Mouse (Mus musculus) frontal cortex, postnatal 14 days (tissue): Measurements from ENCODE around the gene Ppp1r37.
"Not testable (repeated sequence)": the region's sequence is repeated elsewhere in the genome, so short reads cannot be mapped to it uniquely, and the experiment has no call there.

Experiments
- DNase-seq, 2 experiments: peaks; one replicate each; pipeline ENCODE4 v3.0.0; 2022; ENCODE audit warnings: low spot score in 2 of 2

Ppp1r37 gene

DNA sequence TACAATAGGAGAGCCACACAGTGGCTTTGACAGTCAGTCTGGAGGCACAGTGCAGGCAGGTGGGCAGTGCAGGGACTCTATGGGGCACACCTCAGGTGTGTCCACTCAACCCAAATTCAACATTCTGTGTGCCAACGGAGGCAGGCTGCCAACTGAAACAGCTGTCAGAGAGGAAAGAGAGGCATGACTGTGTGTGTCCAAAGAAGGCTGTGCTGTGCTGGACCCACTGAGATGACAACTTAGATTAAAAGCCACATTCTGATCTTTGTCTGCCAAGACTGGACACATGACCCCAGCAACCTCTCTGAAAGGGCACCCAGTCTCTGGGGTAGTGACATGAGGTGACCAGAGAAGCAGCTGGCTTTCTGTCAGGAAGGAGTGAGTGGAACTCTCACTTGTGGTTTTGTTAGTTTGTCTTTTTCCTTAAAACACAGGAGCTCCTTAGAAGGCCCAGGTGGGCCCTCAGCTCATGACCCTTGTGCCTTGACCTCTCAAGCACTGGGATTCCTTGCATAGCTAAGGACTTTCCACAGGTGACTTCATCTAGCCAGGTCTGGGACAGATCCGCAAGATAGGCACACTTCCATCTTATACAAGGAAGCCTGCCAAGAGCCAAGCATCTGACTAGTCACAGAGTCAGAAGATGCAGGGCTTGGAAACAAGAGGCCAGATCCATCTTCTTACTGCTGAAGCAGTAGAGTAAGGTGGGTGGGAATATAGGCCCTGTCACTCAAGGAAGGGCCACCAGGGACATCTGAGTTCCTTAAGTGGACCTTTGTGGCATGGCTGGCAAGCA is 21.9 kb downstream of the Ppp1r37 start:
- no peak for DNase-seq

DNA sequence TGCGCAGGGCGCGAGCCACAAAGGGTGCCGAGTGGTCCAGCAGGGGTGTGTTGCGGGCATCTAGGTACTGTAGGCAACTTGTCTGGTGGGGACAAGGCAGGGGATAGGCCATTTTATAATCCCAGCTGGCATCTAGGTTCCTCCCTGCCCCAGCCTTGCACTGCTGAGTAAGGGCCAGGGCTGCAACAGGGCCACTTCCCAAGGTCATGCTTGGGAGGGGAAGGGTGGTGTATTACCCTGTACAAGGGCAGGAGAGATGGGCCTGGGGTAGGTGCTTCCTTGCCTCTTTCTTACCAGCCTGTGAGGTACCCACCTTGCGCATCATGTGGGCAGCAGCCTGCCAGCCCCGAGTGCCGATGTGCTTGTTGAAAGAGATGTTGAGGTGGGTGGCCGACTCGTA is 28.2 kb downstream of the Ppp1r37 start:
- no peak for DNase-seq

DNA sequence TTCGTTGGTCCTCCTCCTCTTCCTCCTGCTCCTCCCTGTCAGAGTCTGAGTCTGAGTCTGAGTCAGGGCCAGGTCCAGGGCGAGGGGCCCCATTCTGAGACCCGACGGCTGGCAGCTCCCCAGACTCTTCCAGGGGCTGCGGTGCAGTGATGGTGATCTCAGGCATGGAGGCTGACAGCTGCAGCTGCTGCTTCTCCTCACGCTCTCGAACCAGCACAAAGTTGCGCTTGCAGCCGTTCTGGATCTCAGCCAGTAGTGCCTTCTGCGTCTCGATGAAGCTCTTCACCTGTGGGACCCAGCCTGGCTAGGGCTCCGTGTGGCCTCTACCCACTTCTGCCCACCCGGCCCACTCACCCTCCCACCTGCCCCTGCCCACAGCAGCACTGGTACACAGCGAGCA is 30.6 kb downstream of the Ppp1r37 start:
- DNase-seq = no peak

DNA sequence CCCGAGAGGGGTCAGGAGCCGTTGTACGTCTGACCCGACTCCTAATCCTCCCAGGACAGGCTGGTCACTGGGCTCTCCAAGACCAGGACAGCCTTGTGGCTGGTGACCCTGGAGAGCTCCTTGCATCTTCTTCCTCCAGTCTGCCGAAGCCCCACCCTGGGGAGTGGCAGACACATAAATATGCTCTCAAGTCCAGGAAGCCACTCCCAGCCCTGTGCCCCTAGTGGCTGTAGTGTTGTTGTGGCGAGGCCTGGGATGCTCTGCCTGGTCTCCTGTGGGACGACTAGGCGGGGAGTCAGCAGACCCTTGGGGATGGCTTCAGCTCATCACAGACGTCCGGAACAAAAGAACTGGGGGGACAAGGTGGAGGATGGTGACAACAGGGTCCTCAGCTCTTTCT is 31.8 kb downstream of the Ppp1r37 start:
- no peak for DNase-seq

DNA sequence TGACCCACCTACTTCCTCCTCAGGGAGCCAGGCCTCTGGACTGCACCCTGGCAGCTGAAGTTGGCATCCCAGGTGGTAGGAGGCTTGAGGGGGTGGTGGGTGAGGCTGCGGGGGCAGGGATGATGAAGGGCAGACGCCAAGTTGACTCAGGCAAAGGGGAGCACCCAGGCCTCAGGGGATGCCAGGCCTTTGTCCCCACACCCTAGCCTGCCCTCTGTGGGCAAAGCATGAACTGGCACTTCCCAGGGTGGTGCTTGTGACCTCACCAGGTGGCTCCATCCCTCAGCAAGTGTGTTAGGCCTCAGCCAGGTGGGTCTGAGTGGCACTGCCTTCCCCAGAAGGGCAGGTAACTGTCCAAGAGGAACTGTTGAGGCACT is 37.8 kb downstream of the Ppp1r37 start:
- DNase-seq = no peak

DNA sequence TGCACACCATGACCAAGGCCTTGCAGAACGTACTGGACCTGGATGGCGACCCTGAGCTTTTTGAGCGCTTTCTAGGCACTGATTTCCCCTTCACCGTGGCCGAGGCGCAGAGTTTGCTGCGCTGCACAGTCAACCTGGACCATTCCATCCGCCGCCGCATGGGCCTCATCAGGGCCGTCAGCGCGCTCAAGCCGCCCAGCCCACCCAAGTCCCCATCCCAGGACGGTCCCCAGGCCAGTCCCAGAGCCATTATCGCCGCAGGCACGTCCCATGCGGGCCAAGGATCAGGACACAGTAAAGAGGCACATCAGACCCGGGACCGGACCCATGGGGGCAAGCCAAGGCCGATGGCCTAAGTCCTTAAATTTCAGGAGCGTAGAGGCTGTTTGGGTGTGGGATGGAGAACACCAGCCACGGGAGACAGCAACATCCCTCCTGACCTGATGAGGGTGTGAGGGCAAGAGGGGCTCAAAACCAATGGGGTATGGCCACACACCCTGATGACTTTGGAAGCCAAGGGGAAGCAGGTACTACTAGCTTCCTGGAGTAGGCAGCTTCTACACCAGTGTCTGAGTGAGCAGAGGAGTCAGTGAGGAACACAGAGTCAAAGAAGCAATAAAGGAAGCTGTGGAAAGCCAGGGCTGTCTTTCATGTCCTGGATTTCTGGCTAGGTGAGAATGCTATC is 38.3 kb downstream of the Ppp1r37 start:
- DNase-seq = no peak

GRCm38 (mm10) chr7:19523757-19524419 is 39.0 kb downstream of the Ppp1r37 start:
- DNase-seq = peak; percentile 58 to 61

GRCm38 (mm10) chr7:19523017-19523756 is 39.7 kb downstream of the Ppp1r37 start:
- DNase-seq = no peak

DNA sequence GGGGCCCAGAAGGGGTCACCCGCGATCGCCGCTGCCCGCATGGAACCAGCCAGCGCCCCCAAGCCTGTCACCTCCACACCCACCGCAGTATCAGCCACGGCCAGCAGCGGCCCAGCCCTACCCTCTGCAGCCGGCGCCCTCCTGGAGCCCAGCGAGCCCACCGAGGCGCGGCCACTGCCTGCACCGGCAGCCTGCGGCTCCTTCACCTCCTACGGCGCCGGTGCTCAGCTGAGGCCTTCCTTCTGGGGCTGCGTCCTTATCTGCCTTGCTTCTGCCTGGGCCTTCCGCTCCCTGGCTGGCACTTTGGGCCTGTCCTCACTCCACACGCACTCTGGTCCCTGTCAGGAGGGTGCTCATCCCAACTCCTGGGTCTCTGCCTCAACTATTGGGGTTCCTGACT is 42.8 kb downstream of the Ppp1r37 start:
- no peak for DNase-seq

DNA sequence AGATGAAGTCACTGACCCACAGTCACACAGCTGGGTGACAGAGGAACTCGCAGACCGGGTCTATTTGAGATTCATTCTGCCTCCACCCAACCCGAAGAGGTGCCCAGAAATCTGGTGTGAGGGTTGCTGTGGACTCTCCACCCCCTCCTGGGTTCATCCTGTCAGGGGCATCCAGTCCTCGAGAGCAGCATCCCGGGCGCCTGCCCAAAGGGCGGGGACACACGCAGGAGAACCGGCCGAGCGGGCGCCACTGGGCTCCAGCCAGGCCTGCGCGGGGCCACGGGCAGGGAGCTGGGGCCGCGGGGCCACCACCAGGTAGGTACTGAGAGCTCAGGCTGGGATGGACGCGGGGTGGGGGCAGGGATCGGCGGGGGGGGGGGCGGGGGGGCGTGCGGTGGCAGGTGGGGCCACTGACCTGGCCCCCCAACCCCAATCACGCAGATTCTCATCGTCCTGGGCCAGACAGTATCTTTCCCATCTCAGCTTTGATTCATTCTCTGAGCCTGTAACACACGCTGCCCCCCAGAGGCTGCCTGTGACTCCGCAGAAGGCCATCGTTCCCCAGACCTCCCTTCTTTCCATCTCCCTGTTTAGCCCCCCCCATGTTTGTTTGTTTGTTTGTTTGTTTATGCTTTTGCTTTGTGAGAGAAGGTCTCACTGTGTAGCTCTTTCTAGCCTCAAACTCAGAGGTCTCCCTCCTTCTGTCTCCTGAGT is 45.1 kb downstream of the Ppp1r37 start, which contains the start of gene Nkpd1:
TSS of gene Nkpd1 (plus strand) at position 187 of the 714 bp plus-strand sequence.
- no peak for DNase-seq

- DNase-seq = no peak
Measured at GRCm38 (mm10) chr7:19512353-19512752, 50.5 kb downstream of the Ppp1r37 start.

DNA sequence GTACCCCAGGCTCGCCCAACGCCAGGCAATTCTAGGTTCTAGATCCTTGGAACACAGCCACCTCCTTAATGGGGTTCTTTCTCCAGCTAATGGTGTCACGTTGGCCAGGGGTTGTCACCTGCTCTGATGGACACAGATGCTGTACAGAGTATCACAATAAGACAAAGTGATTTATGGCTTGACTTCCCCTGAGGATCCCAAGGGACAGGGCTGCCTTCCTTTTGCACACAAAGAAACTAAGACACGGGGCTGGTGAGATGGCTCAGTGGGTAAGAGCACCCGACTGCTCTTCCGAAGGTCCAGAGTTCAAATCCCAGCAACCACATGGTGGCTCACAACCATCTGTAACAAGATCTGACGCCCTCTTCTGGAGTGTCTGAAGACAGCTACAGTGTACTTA is 50.9 kb downstream of the Ppp1r37 start:
- DNase-seq = not testable (repeated sequence)

DNA sequence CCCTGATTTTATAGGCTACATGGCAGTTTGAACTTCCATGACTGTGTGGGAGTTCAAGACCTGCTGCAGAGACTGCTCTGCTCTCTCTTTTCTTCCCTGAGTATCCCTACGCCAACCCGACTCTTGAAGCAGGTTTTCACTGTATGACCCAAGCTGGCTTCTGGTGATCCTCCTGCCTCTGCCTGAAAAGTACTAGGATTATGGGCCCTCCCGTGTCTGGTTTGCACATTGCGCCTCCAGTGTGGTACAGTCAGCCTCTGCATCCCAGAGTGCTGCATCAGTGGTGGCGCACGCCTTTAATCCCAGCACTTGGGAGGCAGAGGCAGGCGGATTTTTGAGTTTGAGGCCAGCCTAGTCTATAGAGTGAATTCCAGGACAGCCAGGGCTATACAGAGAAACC is 53.1 kb downstream of the Ppp1r37 start:
- DNase-seq = no peak

GRCm38 (mm10) chr7:19508924-19509568 is 53.8 kb downstream of the Ppp1r37 start:
- DNase-seq = no peak

GRCm38 (mm10) chr7:19508150-19508923 is 54.5 kb downstream of the Ppp1r37 start, which contains the start of the genes Bloc1s3 and Trappc6a:
TSS of gene Bloc1s3 (minus strand) at chr7:19508367.
TSS of gene Trappc6a (plus strand) at chr7:19508395.
- peak; percentile 92 to 94 for DNase-seq

GRCm38 (mm10) chr7:19507612-19507981 is 55.3 kb downstream of the Ppp1r37 start:
- DNase-seq = no peak

GRCm38 (mm10) chr7:19506969-19507611 is 55.8 kb downstream of the Ppp1r37 start:
- DNase-seq = peak in 1 of 2 experiments; percentile 51

- no peak for DNase-seq
Measured at GRCm38 (mm10) chr7:19506326-19506725, 56.5 kb downstream of the Ppp1r37 start.

GRCm38 (mm10) chr7:19503481-19504068 is 59.3 kb downstream of the Ppp1r37 start:
- DNase-seq = no peak
